Mouse (Mus musculus): Measurements from ENCODE around the gene Keg1. TPM values are rescaled to one million over a fixed set of nuclear protein-coding genes. Genes with fewer than 3 reads are reported as not detected.
A peak's percentile ranks its signal among the peaks of the same experiment; 100 is the strongest.

The Keg1 gene
- polyA plus RNA-seq, 1 experiment from 2014 or later = 88.0 TPM

GRCm38 (mm10) chr19:12758936-12759478, 63.4 kb downstream of the Keg1 start:
- H3K27me3 ChIP-seq (ENCODE audit: insufficient read depth, low read length) = no peaks in the 10 kb centered on the region
- no peaks in the 10 kb centered on the region for H3K4me1 ChIP-seq (ENCODE audit: insufficient read depth, low read length)
- no peak overlapping the region for H3K4me2 ChIP-seq (replicated peaks; ENCODE audit: low read depth, low read length)
- 91% methylated on average over 1 of the region's 1 CpGs for WGBS
- H3K9ac ChIP-seq (replicated peaks; ENCODE audit: low read length) = no peak overlapping the region
- H3K9me3 ChIP-seq (ENCODE audit: low read length) = no peaks in the 10 kb centered on the region
- ATAC-seq (ENCODE audit: low FRiP score, low TSS enrichment) = no peak
- H3K4me3 ChIP-seq (ENCODE audit: low read length) = no peak overlapping the region
- H3K27ac ChIP-seq (ENCODE audit: low read length) = no peak overlapping the region
- H3K36me3 ChIP-seq (ENCODE audit: insufficient read depth, low read length) = peaks cover 14% of the 10 kb centered on the region

- Histone ChIP-seq H3K4me1 (ENCODE audit: insufficient read depth, low read length) (no peaks in the 10 kb centered on the region), H3K4me2 (replicated peaks; ENCODE audit: low read depth, low read length) (no peak overlapping the region), H3K4me3 (ENCODE audit: low read length) (no peak overlapping the region), H3K36me3 (ENCODE audit: insufficient read depth, low read length) (peaks cover 19% of the 10 kb centered on the region), H3K27ac (ENCODE audit: low read length) (no peak overlapping the region), H3K9ac (replicated peaks; ENCODE audit: low read length) (no peak overlapping the region), H3K27me3 (ENCODE audit: insufficient read depth, low read length) (no peaks in the 10 kb centered on the region), H3K9me3 (ENCODE audit: low read length) (no peaks in the 10 kb centered on the region)
- 83% methylated on average over 2 of the region's 2 CpGs for WGBS
- ATAC-seq (ENCODE audit: low FRiP score, low TSS enrichment) = no peak
Observed at GRCm38 (mm10) chr19:12759656-12760055, 64.1 kb downstream of the Keg1 start.

- Histone ChIP-seq H3K27ac (ENCODE audit: low read length) (no peak overlapping the region), H3K9ac (replicated peaks; ENCODE audit: low read length) (no peak overlapping the region), H3K9me3 (ENCODE audit: low read length) (no peaks in the 10 kb centered on the region), H3K4me3 (ENCODE audit: low read length) (no peak overlapping the region), H3K36me3 (ENCODE audit: insufficient read depth, low read length) (peaks cover 32% of the 10 kb centered on the region), H3K4me1 (ENCODE audit: insufficient read depth, low read length) (0 out of 2 replicates have a peak, but pooled peaks cover 4% of the 10 kb centered on the region), H3K27me3 (ENCODE audit: insufficient read depth, low read length) (no peaks in the 10 kb centered on the region), H3K4me2 (replicated peaks; ENCODE audit: low read depth, low read length) (no peak overlapping the region)
- no peak for ATAC-seq (ENCODE audit: low FRiP score, low TSS enrichment)
- 63% methylated on average over 2 of the region's 2 CpGs for WGBS
Observed at GRCm38 (mm10) chr19:12762212-12763130, 66.9 kb downstream of the Keg1 start.

GRCm38 (mm10) chr19:12765308-12765707, 69.7 kb downstream of the Keg1 start, which contains the start of gene Cntf:
TSS of gene Cntf (minus strand) at chr19:12765632.
- WGBS = 38% methylated on average over 7 of the region's 7 CpGs
- H3K36me3 ChIP-seq (ENCODE audit: insufficient read depth, low read length) = peaks cover 55% of the 10 kb centered on the region
- no peaks in the 10 kb centered on the region for H3K9me3 ChIP-seq (ENCODE audit: low read length)
- H3K27me3 ChIP-seq (ENCODE audit: insufficient read depth, low read length) = no peaks in the 10 kb centered on the region
- ATAC-seq (ENCODE audit: low FRiP score, low TSS enrichment) = peak; percentile 55; the same call in 1 of the 2 replicates
- 0 out of 2 replicates have a peak, but pooled peaks cover 4% of the 10 kb centered on the region for H3K4me1 ChIP-seq (ENCODE audit: insufficient read depth, low read length)
- no peak within 1 kb of the TSS for H3K4me2 ChIP-seq (replicated peaks; ENCODE audit: low read depth, low read length)
- H3K9ac ChIP-seq (replicated peaks; ENCODE audit: low read length) = no peak within 1 kb of the TSS
- no peak within 1 kb of the TSS for H3K27ac ChIP-seq (ENCODE audit: low read length)
- no peak within 1 kb of the TSS for H3K4me3 ChIP-seq (ENCODE audit: low read length)

Other genes starting within 250 kb of the Keg1 start
- 0.54 and 0.62 TPM in 2 replicates for gene Mpeg1, start 235.0 kb upstream of the Keg1 start, polyA plus RNA-seq (2015; fragmentation: Nextera tagmentation; extraction: Ambion mirVana)
- gene Dtx4, start 194.3 kb upstream of the Keg1 start, polyA plus RNA-seq (2015; fragmentation: Nextera tagmentation; extraction: Ambion mirVana) = 6.1 and 6.6 TPM in 2 replicates
- 24.3 and 26.0 TPM in 2 replicates for gene Fam111a, start 150.0 kb upstream of the Keg1 start, polyA plus RNA-seq (2015; fragmentation: Nextera tagmentation; extraction: Ambion mirVana)
- gene Gm4952, start 95.8 kb upstream of the Keg1 start, polyA plus RNA-seq (2015; fragmentation: Nextera tagmentation; extraction: Ambion mirVana) = 0.31 and 0.49 TPM in 2 replicates
- 17.7 and 20.0 TPM in 2 replicates for gene Glyat, start 62.5 kb upstream of the Keg1 start, polyA plus RNA-seq (2015; fragmentation: Nextera tagmentation; extraction: Ambion mirVana)
- gene Olfr1442, start 25.3 kb upstream of the Keg1 start, polyA plus RNA-seq (2015; fragmentation: Nextera tagmentation; extraction: Ambion mirVana) = 0.10 and 0.20 TPM in 2 replicates
- gene Olfr1443, start 17.7 kb upstream of the Keg1 start, polyA plus RNA-seq (2015; fragmentation: Nextera tagmentation; extraction: Ambion mirVana) = not detected in 2 replicates
- gene Cntf, start 69.8 kb downstream of the Keg1 start, polyA plus RNA-seq (2015; fragmentation: Nextera tagmentation; extraction: Ambion mirVana) = 2.6 TPM in 2 replicates
- gene Zfp91, start 100.3 kb downstream of the Keg1 start, polyA plus RNA-seq (2015; fragmentation: Nextera tagmentation; extraction: Ambion mirVana) = 11.4 and 11.6 TPM in 2 replicates
- gene Lpxn, start 100.4 kb downstream of the Keg1 start, polyA plus RNA-seq (2015; fragmentation: Nextera tagmentation; extraction: Ambion mirVana) = 1.1 and 1.4 TPM in 2 replicates
- gene Gm5244, start 150.9 kb downstream of the Keg1 start, polyA plus RNA-seq (2015; fragmentation: Nextera tagmentation; extraction: Ambion mirVana) = not detected in 2 replicates
- not detected in 2 replicates for gene Olfr1444, start 161.5 kb downstream of the Keg1 start, polyA plus RNA-seq (2015; fragmentation: Nextera tagmentation; extraction: Ambion mirVana)
- gene Olfr1445, start 188.1 kb downstream of the Keg1 start, polyA plus RNA-seq (2015; fragmentation: Nextera tagmentation; extraction: Ambion mirVana) = not detected in 2 replicates
- gene Olfr1446, start 197.7 kb downstream of the Keg1 start, polyA plus RNA-seq (2015; fragmentation: Nextera tagmentation; extraction: Ambion mirVana) = not detected in 2 replicates
- gene Olfr1447, start 208.0 kb downstream of the Keg1 start, polyA plus RNA-seq (2015; fragmentation: Nextera tagmentation; extraction: Ambion mirVana) = not detected in 2 replicates
- not detected in 2 replicates for gene Olfr1448, start 228.6 kb downstream of the Keg1 start, polyA plus RNA-seq (2015; fragmentation: Nextera tagmentation; extraction: Ambion mirVana)
- not detected in 2 replicates for gene Olfr1449, start 235.1 kb downstream of the Keg1 start, polyA plus RNA-seq (2015; fragmentation: Nextera tagmentation; extraction: Ambion mirVana)

Data from kidney, embryonic 16.5 days (tissue).